Mouse (Mus musculus) ES-E14 (cell line): Measurements from ENCODE around the gene Brpf1. TPM values are rescaled to one million over a fixed set of nuclear protein-coding genes. Genes with fewer than 3 reads are reported as not detected.

Experiments
- DNase-seq: peaks from one replicate; pipeline ENCODE4 v3.0.0-alpha.2; 2013; ENCODE audit warnings: low read depth, low spot score
- H3K27ac ChIP-seq: 2 replicates; pipeline ENCODE4 v1.5.1; 2012; ENCODE audit warnings: low read depth, mild to moderate bottlenecking, low read length, moderate library complexity, mixed read lengths; ENCODE audit not compliant: poor library complexity, insufficient read depth, severe bottlenecking
- H3K36me3 ChIP-seq: 2 replicates; pipeline ENCODE4 v1.6.1; 2012; ENCODE audit warnings: mild to moderate bottlenecking, low read length, moderate library complexity, mixed read lengths; ENCODE audit not compliant: control insufficient read depth, poor library complexity, insufficient read depth, severe bottlenecking
- H3K4me1 ChIP-seq, 2 experiments: fragments of 150-350 bp in 1 of 2; sonication (generic) in 1 of 2; 2 replicates each; pipeline ENCODE4 v1.6.1; 2012; ENCODE audit warnings: low read length in 2 of 2, mild to moderate bottlenecking in 1 of 2, mixed read lengths in 1 of 2; ENCODE audit not compliant: control insufficient read depth in 2 of 2, insufficient read depth in 2 of 2, poor library complexity in 1 of 2
- H3K4me3 ChIP-seq, 2 experiments: fragments of 150-350 bp in 1 of 2; sonication (generic) in 1 of 2; 2 replicates each; pipeline ENCODE4 v1.5.1; 2012; ENCODE audit warnings: low read length in 2 of 2, low read depth in 1 of 2, mild to moderate bottlenecking in 1 of 2, mixed read lengths in 1 of 2; ENCODE audit not compliant: insufficient read depth in 1 of 2, poor library complexity in 1 of 2, severe bottlenecking in 1 of 2
- H3K9ac ChIP-seq: 2 replicates; pipeline ENCODE4 v1.6.1; 2012; ENCODE audit warnings: low read depth, mild to moderate bottlenecking, low read length, mixed read lengths; ENCODE audit not compliant: poor library complexity, insufficient read depth, severe bottlenecking
- H3K9me3 ChIP-seq: fragments of 150-350 bp; sonication (generic); 2 replicates; pipeline ENCODE4 v1.6.1; 2012; ENCODE audit warnings: low read depth, mild to moderate bottlenecking, low read length; ENCODE audit not compliant: control insufficient read depth, insufficient read depth
- CHD2 ChIP-seq: IDR thresholded peaks from 2 replicates; pipeline ENCODE4 v1.6.1; 2014; ENCODE audit warnings: mild to moderate bottlenecking, low read depth, low read length, inconsistent platforms
- HCFC1 ChIP-seq: IDR thresholded peaks from 2 replicates; pipeline ENCODE4 v1.6.1; 2012; ENCODE audit warnings: low read length, inconsistent platforms, borderline replicate concordance; ENCODE audit not compliant: insufficient read depth
- MAFK ChIP-seq: IDR thresholded peaks from 2 replicates; pipeline ENCODE4 v1.6.1; 2014; ENCODE audit warnings: mild to moderate bottlenecking, low read depth, low read length, inconsistent platforms; ENCODE audit not compliant: insufficient read depth
- ZC3H11A ChIP-seq: IDR thresholded peaks from 2 replicates; pipeline ENCODE4 v1.6.1; 2012; ENCODE audit warnings: low read depth, mild to moderate bottlenecking, inconsistent platforms, low read length, borderline replicate concordance
- ZNF384 ChIP-seq: IDR thresholded peaks from 2 replicates; pipeline ENCODE4 v1.6.1; 2012; ENCODE audit warnings: low read depth, low read length, inconsistent platforms
- in situ Hi-C, 2 experiments: fragments of 600-800 bp; cut with MboI; formaldehyde crosslinking; loops; one replicate each; pipeline ENCODE4 v1.15.1; 2025; ENCODE audit warnings: low sequenced_read_pairs in 2 of 2, inconsistent platforms in 1 of 2; ENCODE audit not compliant: unreplicated experiment in 2 of 2
- total RNA-seq: library from RNA; depleted of rRNA; stranded (reverse); fragments of 300-350 nt; gene quantifications from 2 replicates; pipeline ENCODE4 v1.2.3, GENCODE M21; 2012

Gene Brpf1
- total RNA-seq, 1 experiment: 38.8 TPM

- TF ChIP-seq ZNF384 (no peak), MAFK (no peak), ZC3H11A (no peak), HCFC1 (no peak), CHD2 (no peak)
- H3K4me1 ChIP-seq: no peaks in the 10 kb centered on the region
- H3K27ac ChIP-seq: no peak overlapping the region
- no peak overlapping the region for H3K4me3 ChIP-seq
- peaks cover 26% of the 10 kb centered on the region; the same call in 1 of the 2 replicates for H3K36me3 ChIP-seq
- H3K9me3 ChIP-seq: no peaks in the 10 kb centered on the region
- in situ Hi-C loops: no loop called here
- H3K9ac ChIP-seq: no peak overlapping the region
- no peak for DNase-seq
Observed at GRCm38 (mm10) chr6:113333137-113333950, 26.4 kb downstream of the Brpf1 start.

GRCm38 (mm10) chr6:113334216-113334615, 27.3 kb downstream of the Brpf1 start:
- Histone ChIP-seq H3K4me1 (no peaks in the 10 kb centered on the region), H3K36me3 (peaks cover 23% of the 10 kb centered on the region; the same call in 1 of the 2 replicates), H3K9ac (no peak overlapping the region), H3K27ac (no peak overlapping the region), H3K9me3 (no peaks in the 10 kb centered on the region), H3K4me3 (no peak overlapping the region)
- in situ Hi-C loops: no loop called here
- DNase-seq: no peak
- TF ChIP-seq ZNF384 (no peak), MAFK (no peak), ZC3H11A (no peak), HCFC1 (no peak), CHD2 (no peak)

- in situ Hi-C loops: no loop called here
- TF ChIP-seq ZNF384 (peak; percentile 41; the same call in 1 of the 2 replicates), ZC3H11A (no peak)
- Histone ChIP-seq H3K4me1 (peaks cover 0 to 2% of the 10 kb centered on the region in 2 experiments; a peak in 1 of 4 replicates), H3K36me3 (peaks cover 19% of the 10 kb centered on the region; the same call in 1 of the 2 replicates), H3K9me3 (no peaks in the 10 kb centered on the region), H3K4me3 (no peak overlapping the region), H3K27ac (no peak overlapping the region), H3K9ac (no peak overlapping the region)
- DNase-seq: no peak
Observed at GRCm38 (mm10) chr6:113336852-113337620, 30.1 kb downstream of the Brpf1 start.

- in situ Hi-C loops: no loop called here
- Histone ChIP-seq H3K9me3 (no peaks in the 10 kb centered on the region), H3K4me3 (no peak overlapping the region), H3K9ac (no peak overlapping the region), H3K27ac (no peak overlapping the region), H3K4me1 (peaks cover 4 to 15% of the 10 kb centered on the region in 2 experiments; a peak in 3 of 4 replicates), H3K36me3 (no peaks in the 10 kb centered on the region)
- TF ChIP-seq MAFK: no peak
- no peak for TF ChIP-seq ZNF384
- no peak for TF ChIP-seq HCFC1
- TF ChIP-seq CHD2: no peak
- TF ChIP-seq ZC3H11A: no peak
- no peak for DNase-seq
Observed at GRCm38 (mm10) chr6:113341574-113341973, 34.6 kb downstream of the Brpf1 start.
